Mouse (Mus musculus) small intestine, adult 2 months (tissue): ENCODE data around the gene Tnfrsf26. TPM values are rescaled to one million over a fixed set of nuclear protein-coding genes. Genes with fewer than 3 reads are reported as not detected.

Source experiments
- H3K27ac ChIP-seq: fragments of 200-500 bp; 2 replicates; pipeline ENCODE4 v1.5.1; 2012; ENCODE audit warnings: low read depth, low read length, control low read depth, inconsistent platforms; ENCODE audit not compliant: insufficient read depth
- H3K27me3 ChIP-seq: fragments of 200-500 bp; 2 replicates; pipeline ENCODE4 v1.6.1; 2012; ENCODE audit warnings: mild to moderate bottlenecking, moderate library complexity, low read length, inconsistent platforms; ENCODE audit not compliant: control insufficient read depth, insufficient read depth
- H3K36me3 ChIP-seq: fragments of 200-500 bp; 2 replicates; pipeline ENCODE4 v1.6.1; 2012; ENCODE audit warnings: mild to moderate bottlenecking, low read length, control low read depth, inconsistent platforms; ENCODE audit not compliant: control insufficient read depth, insufficient read depth
- H3K4me1 ChIP-seq: fragments of 200-500 bp; 2 replicates; pipeline ENCODE4 v1.6.1; 2012; ENCODE audit warnings: low read length, inconsistent platforms, mixed read lengths; ENCODE audit not compliant: control insufficient read depth, insufficient read depth, insufficient read length
- H3K4me3 ChIP-seq: fragments of 200-500 bp; 2 replicates; pipeline ENCODE4 v1.5.1; 2012; ENCODE audit warnings: low read depth, mild to moderate bottlenecking, control low read depth, inconsistent platforms, low read length, moderate library complexity
- CTCF ChIP-seq: fragments of 200-500 bp; IDR thresholded peaks from 2 replicates; pipeline ENCODE4 v1.5.1; 2012; ENCODE audit warnings: low read depth, mild to moderate bottlenecking, control low read depth, inconsistent platforms, low read length, moderate library complexity, mixed read lengths; ENCODE audit not compliant: insufficient replicate concordance, insufficient read length; ENCODE audit errors: extremely low read depth
- POLR2A ChIP-seq: fragments of 200-500 bp; IDR thresholded peaks from 2 replicates; pipeline ENCODE4 v1.6.1; 2012; ENCODE audit warnings: low read depth, mild to moderate bottlenecking, control low read depth, inconsistent platforms, low read length, moderate library complexity
- WGBS: fragments of 180-500 bp; shearing (Covaris S2); methylation state at CpG from one replicate; pipeline ENCODE4 v1.1.7; 2018; 5-methylcytosine and 5-hydroxymethylcytosine counted together
- polyA plus RNA-seq: library from polyadenylated mRNA; depleted of rRNA; stranded (reverse); fragments of >200 nt; gene quantifications from 2 replicates; pipeline ENCODE4 v1.2.3, GENCODE M21; 2012

Gene Tnfrsf26
- polyA plus RNA-seq, 1 experiment: 0.27 TPM

GRCm38 (mm10) chr7:143636674-143637073, 8.2 kb upstream of the Tnfrsf26 start:
- Histone ChIP-seq H3K27ac (no peak overlapping the region), H3K4me3 (no peak overlapping the region), H3K27me3 (no peaks in the 10 kb centered on the region; the same call in 1 of the 2 replicates), H3K4me1 (no peaks in the 10 kb centered on the region), H3K36me3 (no peaks in the 10 kb centered on the region)
- TF ChIP-seq POLR2A (no peak), CTCF (no peak)
- WGBS: 83% methylated on average over 1 of the region's 1 CpGs

- Histone ChIP-seq H3K4me1 (no peaks in the 10 kb centered on the region), H3K4me3 (no peak overlapping the region), H3K27me3 (no peaks in the 10 kb centered on the region; the same call in 1 of the 2 replicates), H3K36me3 (no peaks in the 10 kb centered on the region), H3K27ac (no peak overlapping the region)
- WGBS: 45% methylated on average over 2 of the region's 2 CpGs
- TF ChIP-seq CTCF: no peak
- no peak for TF ChIP-seq POLR2A
These were observed 3.0 kb upstream of the Tnfrsf26 start for GRCm38 (mm10) chr7:143631503-143631902.

GRCm38 (mm10) chr7:143629501-143629900, 979 bp upstream of the Tnfrsf26 start:
- H3K27me3 ChIP-seq: no peaks in the 10 kb centered on the region; the same call in 1 of the 2 replicates
- no peaks in the 10 kb centered on the region for H3K36me3 ChIP-seq
- H3K4me1 ChIP-seq: no peaks in the 10 kb centered on the region
- 0% methylated on average over 1 of the region's 1 CpGs for WGBS
- no peak overlapping the region for H3K4me3 ChIP-seq
- TF ChIP-seq CTCF (no peak), POLR2A (no peak)
- H3K27ac ChIP-seq: no peak overlapping the region

GRCm38 (mm10) chr7:143627555-143628286, 801 bp downstream of the Tnfrsf26 start:
- H3K27ac ChIP-seq: peak overlapping the region; percentile 69
- no peak for TF ChIP-seq POLR2A
- no peak for TF ChIP-seq CTCF

GRCm38 (mm10) chr7:143626178-143626577, 2.3 kb downstream of the Tnfrsf26 start:
- WGBS: 65% methylated on average over 2 of the region's 2 CpGs
- no peak overlapping the region for H3K4me3 ChIP-seq
- no peak overlapping the region for H3K27ac ChIP-seq
- no peaks in the 10 kb centered on the region for H3K27me3 ChIP-seq
- no peaks in the 10 kb centered on the region for H3K4me1 ChIP-seq
- H3K36me3 ChIP-seq: no peaks in the 10 kb centered on the region
- TF ChIP-seq POLR2A (no peak), CTCF (no peak)

More at GRCm38 (mm10) chr7:143627555-143628286, 801 bp downstream of the Tnfrsf26 start:
- Histone ChIP-seq H3K36me3 (no peaks in the 10 kb centered on the region), H3K27me3 (no peaks in the 10 kb centered on the region; the same call in 1 of the 2 replicates), H3K4me1 (no peaks in the 10 kb centered on the region), H3K4me3 (peak overlapping the region; percentile 40; the same call in 1 of the 2 replicates)
- WGBS: 53% methylated on average over 10 of the region's 10 CpGs

- 59% methylated on average over 5 of the region's 5 CpGs for whole genome bisulfite sequencing
- H3K4me3 ChIP-seq: no peak overlapping the region
These were observed 3.4 kb downstream of the Tnfrsf26 start for GRCm38 (mm10) chr7:143625151-143625550.

GRCm38 (mm10) chr7:143624561-143624960, 4.0 kb downstream of the Tnfrsf26 start:
- Histone ChIP-seq H3K4me1 (no peaks in the 10 kb centered on the region), H3K27ac (no peak overlapping the region), H3K4me3 (no peak overlapping the region), H3K27me3 (no peaks in the 10 kb centered on the region), H3K36me3 (no peaks in the 10 kb centered on the region)
- WGBS: 63% methylated on average over 3 of the region's 3 CpGs
- no peak for TF ChIP-seq CTCF
- no peak for TF ChIP-seq POLR2A

More at GRCm38 (mm10) chr7:143625151-143625550, 3.4 kb downstream of the Tnfrsf26 start:
- Histone ChIP-seq H3K4me1 (no peaks in the 10 kb centered on the region), H3K36me3 (no peaks in the 10 kb centered on the region), H3K27me3 (no peaks in the 10 kb centered on the region), H3K27ac (no peak overlapping the region)
- TF ChIP-seq CTCF (no peak), POLR2A (no peak)

GRCm38 (mm10) chr7:143620951-143621350, 7.6 kb downstream of the Tnfrsf26 start:
- Histone ChIP-seq H3K36me3 (no peaks in the 10 kb centered on the region), H3K4me1 (no peaks in the 10 kb centered on the region), H3K27me3 (no peaks in the 10 kb centered on the region), H3K4me3 (no peak overlapping the region), H3K27ac (no peak overlapping the region)
- TF ChIP-seq CTCF: no peak
- 19% methylated on average over 1 of the region's 1 CpGs for WGBS
